Mouse (Mus musculus) brown adipose tissue, adult 24 weeks (tissue): ENCODE data around the gene Cox7a1. TPM values are rescaled to one million over a fixed set of nuclear protein-coding genes. Genes with fewer than 3 reads are reported as not detected.
"Not testable (repeated sequence)": the region's sequence is repeated elsewhere in the genome, so short reads cannot be mapped to it uniquely, and the experiment has no call there.

Source experiments
- H3K27ac ChIP-seq: fragments of 200-500 bp; replicated peaks from 2 replicates; pipeline ENCODE4 v1.5.1; 2012; ENCODE audit warnings: low read depth, mild to moderate bottlenecking, low read length
- H3K4me1 ChIP-seq: fragments of 200-500 bp; 2 replicates; pipeline ENCODE4 v1.6.1; 2012; ENCODE audit warnings: low read length, mixed read lengths; ENCODE audit not compliant: control insufficient read depth, insufficient read depth, insufficient read length
- H3K4me3 ChIP-seq: fragments of 200-500 bp; 2 replicates; pipeline ENCODE4 v1.5.1; 2012; ENCODE audit warnings: low read depth, mild to moderate bottlenecking, low read length, moderate library complexity; ENCODE audit not compliant: insufficient read depth
- polyA plus RNA-seq: library from polyadenylated mRNA; stranded (reverse); fragments of >200 nt; gene quantifications from 2 replicates; pipeline ENCODE4 v1.2.4, GENCODE M21; 2012; ENCODE audit not compliant: missing spikeins, insufficient read depth, insufficient read length

Cox7a1 gene
- polyA plus RNA-seq, 1 experiment, result 3,950 TPM

DNA sequence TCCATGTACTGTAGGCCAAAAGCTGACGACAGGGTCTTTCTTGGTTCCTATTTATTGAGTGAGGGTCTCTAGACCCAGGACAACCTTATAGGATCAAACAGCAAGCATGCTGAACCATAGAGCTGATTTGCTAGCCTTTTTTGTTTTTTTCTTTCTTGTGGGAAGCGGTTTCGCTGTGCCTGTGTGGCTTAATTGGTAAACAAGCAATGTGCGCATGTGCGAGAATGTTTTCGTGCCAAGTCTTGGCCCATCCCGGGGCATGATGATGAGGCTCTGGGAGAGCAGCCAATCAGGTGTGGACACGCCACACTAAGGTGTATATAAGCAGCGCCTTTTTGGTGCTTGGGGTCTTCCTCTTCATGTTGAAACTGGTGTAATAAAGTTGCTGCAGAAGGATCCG lies 2.0 kb upstream of the Cox7a1 start:
- H3K4me1 ChIP-seq, H3K4me3 ChIP-seq, H3K27ac ChIP-seq: not testable (repeated sequence)

DNA sequence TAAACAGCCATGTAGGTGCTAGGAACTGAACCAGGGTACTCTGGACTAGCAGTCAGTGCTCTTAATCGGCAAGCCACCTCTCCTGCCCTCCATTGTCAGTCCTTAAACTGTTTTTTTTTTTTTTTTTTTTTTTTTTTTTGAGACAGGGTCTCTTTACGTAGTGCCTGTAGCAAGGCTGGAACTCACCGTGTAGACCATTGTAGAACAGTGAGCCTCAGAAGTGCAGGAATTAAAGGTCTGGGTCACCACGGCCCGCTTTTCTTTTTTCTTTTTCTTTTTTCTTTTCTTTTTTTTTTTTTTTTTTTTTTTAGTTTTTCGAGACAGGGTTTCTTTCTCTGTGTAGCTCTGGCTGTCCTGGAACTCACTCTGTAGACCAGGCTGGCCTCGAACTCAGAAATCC lies 755 bp upstream of the Cox7a1 start:
- not testable (repeated sequence) for H3K27ac ChIP-seq, H3K4me1 ChIP-seq, H3K4me3 ChIP-seq

DNA sequence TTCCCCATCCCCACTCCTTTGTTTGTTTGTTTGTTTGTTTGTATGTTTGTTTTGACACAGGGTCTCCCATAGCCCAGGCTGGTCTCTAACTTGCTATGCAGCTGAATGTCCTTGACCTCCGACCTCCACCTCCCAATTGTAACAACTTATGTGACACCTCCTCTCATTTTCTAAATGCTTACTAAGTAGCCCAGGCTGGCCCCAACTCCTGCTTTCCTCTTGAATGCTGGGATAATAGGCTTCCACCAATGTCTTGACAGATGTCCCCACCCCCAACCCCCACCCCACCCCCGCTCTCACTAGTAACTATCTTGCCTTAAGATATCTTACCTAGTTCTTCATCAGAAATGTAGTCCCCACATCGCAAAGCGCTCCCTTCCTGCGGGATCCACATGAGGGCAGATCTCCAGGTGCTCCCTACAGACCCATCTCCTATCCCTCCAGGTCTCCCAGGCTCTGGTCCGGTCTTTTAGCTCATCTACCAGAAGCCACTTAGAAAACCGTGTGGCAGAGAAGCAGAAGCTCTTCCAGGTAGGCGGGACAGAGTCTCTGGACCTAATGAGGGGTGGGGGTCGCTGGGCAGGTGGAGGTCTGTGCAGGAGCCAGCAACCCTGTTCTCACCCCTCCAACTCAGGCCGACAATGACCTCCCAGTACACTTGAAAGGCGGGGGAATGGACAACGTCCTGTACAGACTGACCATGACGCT lies 851 bp downstream of the Cox7a1 start:
- Histone ChIP-seq H3K4me1 (no peaks in the 10 kb centered on the region), H3K4me3 (peak overlapping the region; percentile 66), H3K27ac (peak overlapping the region; percentile 82)

GRCm38 (mm10) chr7:30188344-30189115 lies 4.6 kb downstream of the Cox7a1 start:
- Histone ChIP-seq H3K4me3 (no peak overlapping the region), H3K4me1 (0 out of 2 replicates have a peak, but pooled peaks cover 2% of the 10 kb centered on the region), H3K27ac (no peak overlapping the region)

DNA sequence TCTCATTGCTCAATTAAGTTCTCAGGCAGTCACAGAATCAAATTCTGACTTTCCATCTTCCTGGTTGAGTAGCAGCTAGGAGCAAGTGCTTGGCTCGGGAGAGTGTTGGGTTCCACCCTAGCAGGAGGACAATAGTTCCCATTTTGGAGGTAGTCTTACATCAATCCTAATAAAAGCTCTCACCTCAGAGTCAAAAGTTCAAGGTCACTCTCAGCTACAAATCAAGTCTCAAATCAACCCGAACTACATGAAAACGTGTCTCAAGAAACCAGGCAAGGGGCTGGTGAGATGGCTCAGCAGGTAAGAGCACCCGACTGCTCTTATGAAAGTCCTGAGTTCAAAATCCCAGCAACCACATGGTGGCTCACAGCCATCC lies 5.2 kb downstream of the Cox7a1 start:
- H3K4me3 ChIP-seq, result no peak overlapping the region
- H3K4me1 ChIP-seq, result 0 out of 2 replicates have a peak, but pooled peaks cover 2% of the 10 kb centered on the region

GRCm38 (mm10) chr7:30192088-30192487 lies 8.1 kb downstream of the Cox7a1 start:
- Histone ChIP-seq H3K4me3 (no peak overlapping the region), H3K4me1 (0 out of 2 replicates have a peak, but pooled peaks cover 2% of the 10 kb centered on the region), H3K27ac (no peak overlapping the region)

More for the DNA sequence above, 5.2 kb downstream of the Cox7a1 start:
- H3K27ac ChIP-seq, result no peak overlapping the region

GRCm38 (mm10) chr7:30193013-30193412 lies 9.1 kb downstream of the Cox7a1 start:
- Histone ChIP-seq H3K4me3 (peak overlapping the region; percentile 45), H3K27ac (no peak overlapping the region), H3K4me1 (0 out of 2 replicates have a peak, but pooled peaks cover 5% of the 10 kb centered on the region)

GRCm38 (mm10) chr7:30193581-30194100 lies 9.7 kb downstream of the Cox7a1 start:
- Histone ChIP-seq H3K27ac (no peak overlapping the region), H3K4me1 (0 out of 2 replicates have a peak, but pooled peaks cover 7% of the 10 kb centered on the region), H3K4me3 (peak overlapping the region; percentile 94)

- peak overlapping the region; percentile 98 for H3K27ac ChIP-seq
- H3K4me3 ChIP-seq, result peak overlapping the region; percentile 94
Measured at GRCm38 (mm10) chr7:30194101-30194831, 10.3 kb downstream of the Cox7a1 start.

GRCm38 (mm10) chr7:30194884-30195283 lies 10.9 kb downstream of the Cox7a1 start:
- H3K27ac ChIP-seq, result peak overlapping the region; percentile 98
- peak overlapping the region; percentile 94 for H3K4me3 ChIP-seq
- H3K4me1 ChIP-seq, result 0 out of 2 replicates have a peak, but pooled peaks cover 7% of the 10 kb centered on the region

More at GRCm38 (mm10) chr7:30194101-30194831, 10.3 kb downstream of the Cox7a1 start:
- 0 out of 2 replicates have a peak, but pooled peaks cover 7% of the 10 kb centered on the region for H3K4me1 ChIP-seq

DNA sequence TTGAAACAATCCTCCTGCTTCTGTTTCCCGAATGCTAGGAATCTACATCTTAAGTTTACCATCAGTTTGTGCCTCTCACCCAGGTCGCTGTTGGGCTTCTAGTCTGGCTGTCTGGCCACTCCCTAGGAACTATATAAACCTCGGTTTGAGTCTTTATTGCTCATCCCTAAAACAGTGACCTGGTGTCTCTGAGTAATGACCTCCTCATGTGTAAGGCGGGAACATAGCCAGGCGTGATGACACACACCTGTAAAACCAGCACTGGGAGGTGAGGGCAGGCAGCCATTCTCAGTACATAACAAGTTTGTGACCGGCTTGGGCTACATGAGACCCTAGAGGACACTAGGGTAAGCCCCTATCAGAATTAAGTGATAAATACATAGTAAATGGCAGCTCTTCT lies 11.5 kb downstream of the Cox7a1 start:
- Histone ChIP-seq H3K4me1 (0 out of 2 replicates have a peak, but pooled peaks cover 7% of the 10 kb centered on the region), H3K4me3 (0 out of 2 replicates have a peak overlapping the region, but pooled peaks have one; percentile 8), H3K27ac (no peak overlapping the region)

DNA sequence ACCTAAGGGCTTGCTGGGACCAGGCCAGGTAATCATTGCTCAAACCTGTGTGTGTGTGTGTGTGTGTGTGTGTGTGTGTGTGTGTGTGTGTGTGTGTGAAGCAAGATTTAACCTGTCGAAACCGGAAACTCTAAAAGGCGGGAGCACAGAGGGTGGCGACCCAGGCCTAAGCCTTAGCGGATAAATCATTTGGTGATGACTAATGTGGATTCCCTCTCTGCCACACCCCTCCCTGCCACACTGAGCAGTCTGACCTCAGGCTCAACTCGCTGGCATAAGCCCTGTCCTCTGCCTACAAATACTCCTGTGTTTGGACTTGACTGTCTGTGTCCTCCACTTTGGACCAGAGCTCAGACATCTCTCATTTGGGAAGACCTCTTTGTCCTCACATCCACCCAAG lies 12.2 kb downstream of the Cox7a1 start:
- H3K4me3 ChIP-seq, result no peak overlapping the region
- H3K27ac ChIP-seq, result no peak overlapping the region; the same call in 1 of the 2 replicates
- H3K4me1 ChIP-seq, result 0 out of 2 replicates have a peak, but pooled peaks cover 7% of the 10 kb centered on the region

DNA sequence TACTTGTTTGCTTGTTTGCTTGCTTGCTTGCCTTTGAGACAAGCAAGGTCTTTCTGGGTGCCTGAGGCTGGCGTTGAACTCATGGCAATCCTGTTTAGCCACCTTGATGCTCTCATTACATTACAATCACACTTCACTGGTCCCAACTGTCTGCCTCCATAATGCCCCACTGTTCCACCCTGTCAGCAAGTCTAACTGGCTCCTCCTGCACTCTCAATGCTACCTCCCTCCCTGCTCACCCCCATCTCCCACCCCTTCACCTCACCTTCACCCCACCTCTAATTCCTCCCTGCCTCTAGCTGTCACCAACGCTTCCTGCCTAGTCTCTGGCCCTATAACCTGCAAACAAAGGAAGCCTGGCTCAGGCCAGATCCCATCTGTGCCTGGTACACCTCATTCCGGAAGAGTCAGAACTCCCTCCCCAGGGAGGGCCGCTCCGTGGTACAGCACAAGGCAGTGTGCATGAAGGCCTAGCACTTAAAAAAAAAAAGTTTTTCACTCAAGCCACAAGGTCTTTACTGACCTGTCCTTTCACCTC lies 13.7 kb downstream of the Cox7a1 start:
- 0 out of 2 replicates have a peak, but pooled peaks cover 7% of the 10 kb centered on the region for H3K4me1 ChIP-seq
- no peak overlapping the region for H3K4me3 ChIP-seq
- H3K27ac ChIP-seq, result 0 out of 2 replicates have a peak overlapping the region, but pooled peaks have one; percentile 14

- H3K27ac ChIP-seq, result 0 out of 2 replicates have a peak within 1 kb of the TSS, but pooled peaks have one; percentile 14
- 0 out of 2 replicates have a peak, but pooled peaks cover 6% of the 10 kb centered on the region for H3K4me1 ChIP-seq
- no peak within 1 kb of the TSS for H3K4me3 ChIP-seq
Measured at GRCm38 (mm10) chr7:30198481-30198971, 14.6 kb downstream of the Cox7a1 start, which contains the start of gene Capns1. TSS of gene Capns1 (minus strand) at chr7:30198811.
